Mouse (Mus musculus) hindbrain, embryonic 11.5 days (tissue): ENCODE results near the gene Il1f8. TPM values are rescaled to one million over a fixed set of nuclear protein-coding genes. Genes with fewer than 3 reads are reported as not detected.

ENCODE experiments used
- ATAC-seq: fragments of 200-750 bp; cut with Nextera tagmentation; 2 replicates; pipeline ENCODE4 v1.8.0; 2017; ENCODE audit warnings: mild to moderate bottlenecking, moderate TSS enrichment, moderate library complexity; ENCODE audit not compliant: low FRiP score
- DNase-seq: peaks from one replicate; pipeline ENCODE4 v3.0.0-alpha.2; 2015; ENCODE audit warnings: low spot score
- H3K27ac ChIP-seq: fragments of 300-500 bp; sonication (generic); 2 replicates; pipeline ENCODE4 v1.5.1; 2014; ENCODE audit warnings: mild to moderate bottlenecking, low read depth, low read length
- H3K27me3 ChIP-seq: fragments of 300-500 bp; sonication (generic); 2 replicates; pipeline ENCODE4 v1.6.1; 2014; ENCODE audit warnings: mild to moderate bottlenecking, low read length, moderate library complexity, mixed read lengths; ENCODE audit not compliant: control insufficient read depth, insufficient read depth
- H3K36me3 ChIP-seq: fragments of 300-500 bp; sonication (generic); 2 replicates; pipeline ENCODE4 v1.6.1; 2014; ENCODE audit warnings: mild to moderate bottlenecking, low read length, moderate library complexity, mixed read lengths; ENCODE audit not compliant: control insufficient read depth, insufficient read depth
- H3K4me1 ChIP-seq: fragments of 300-500 bp; sonication (generic); replicated peaks from 2 replicates; pipeline ENCODE4 v1.6.1; 2014; ENCODE audit warnings: low read length, mixed read lengths; ENCODE audit not compliant: control insufficient read depth, insufficient read depth
- H3K4me2 ChIP-seq: fragments of 300-500 bp; sonication (generic); replicated peaks from 2 replicates; pipeline ENCODE4 v1.6.1; 2014; ENCODE audit warnings: mild to moderate bottlenecking, low read depth, low read length
- H3K4me3 ChIP-seq: fragments of 300-500 bp; sonication (generic); 2 replicates; pipeline ENCODE4 v1.5.1; 2014; ENCODE audit warnings: low read depth, low read length
- H3K9ac ChIP-seq: fragments of 300-500 bp; sonication (generic); 2 replicates; pipeline ENCODE4 v1.6.1; 2014; ENCODE audit warnings: low read depth, low read length
- H3K9me3 ChIP-seq: fragments of 300-500 bp; sonication (generic); 2 replicates; pipeline ENCODE4 v1.6.1; 2016; ENCODE audit warnings: low read length; ENCODE audit not compliant: control insufficient read depth
- WGBS: fragments of 180-500 bp; shearing (Covaris S2); extraction: QIAGEN DNeasy Blood & Tissue Kit; methylation state at CpG from one replicate; pipeline ENCODE4 v1.1.7; 2014; 5-methylcytosine and 5-hydroxymethylcytosine counted together
- polyA plus RNA-seq: library from polyadenylated mRNA; unstranded; fragments of >200 nt; fragmentation: Nextera tagmentation; extraction: Ambion mirVana; gene quantifications from 2 replicates; pipeline ENCODE4 v1.2.1, GENCODE M21; 2014

Il1f8 gene
- polyA plus RNA-seq, 1 experiment from 2014 or later = not detected

GRCm38 (mm10) chr2:24187585-24187984, 34.6 kb downstream of the Il1f8 start:
- H3K9ac ChIP-seq = no peak overlapping the region
- H3K4me2 ChIP-seq = no peak overlapping the region
- H3K9me3 ChIP-seq = no peaks in the 10 kb centered on the region
- 84% methylated on average over 6 of the region's 6 CpGs for WGBS
- ATAC-seq (no peak), DNase-seq (no peak)
- H3K27me3 ChIP-seq = no peaks in the 10 kb centered on the region
- H3K27ac ChIP-seq = no peak overlapping the region
- H3K4me1 ChIP-seq = no peaks in the 10 kb centered on the region
- H3K36me3 ChIP-seq = no peaks in the 10 kb centered on the region
- H3K4me3 ChIP-seq = no peak overlapping the region

- H3K4me1 ChIP-seq = no peaks in the 10 kb centered on the region
- WGBS = 50% methylated on average over 1 of the region's 1 CpGs
- no peaks in the 10 kb centered on the region for H3K9me3 ChIP-seq
- no peak overlapping the region for H3K4me3 ChIP-seq
- DNase-seq = no peak
- no peaks in the 10 kb centered on the region for H3K27me3 ChIP-seq
- no peak overlapping the region for H3K27ac ChIP-seq
- no peaks in the 10 kb centered on the region for H3K36me3 ChIP-seq
- no peak overlapping the region for H3K9ac ChIP-seq
- ATAC-seq = no peak
- no peak overlapping the region for H3K4me2 ChIP-seq
Measured at GRCm38 (mm10) chr2:24188189-24188588, 35.2 kb downstream of the Il1f8 start.

Other genes starting within 250 kb of the Il1f8 start
- gene Hnmt, start 103.8 kb upstream of the Il1f8 start, polyA plus RNA-seq = 1.0 and 1.6 TPM in 2 replicates
- gene Tbpl2, start 56.6 kb upstream of the Il1f8 start, polyA plus RNA-seq = not detected in 2 replicates
- not detected in 2 replicates for gene Il1f9, start 33.3 kb downstream of the Il1f8 start, polyA plus RNA-seq
- not detected in 2 replicates for gene Il1f6, start 62.3 kb downstream of the Il1f8 start, polyA plus RNA-seq
- not detected in 2 replicates for gene Il1f5, start 123.8 kb downstream of the Il1f8 start, polyA plus RNA-seq
- not detected in 2 replicates for gene Il1f10, start 138.0 kb downstream of the Il1f8 start, polyA plus RNA-seq
- gene Il1rn, start 183.7 kb downstream of the Il1f8 start, polyA plus RNA-seq = not detected in 2 replicates
- 0.45 and 0.46 TPM in 2 replicates for gene Psd4, start 214.4 kb downstream of the Il1f8 start, polyA plus RNA-seq